Mouse (Mus musculus): ENCODE data around the gene Gabrd.

The Gabrd gene

DNA sequence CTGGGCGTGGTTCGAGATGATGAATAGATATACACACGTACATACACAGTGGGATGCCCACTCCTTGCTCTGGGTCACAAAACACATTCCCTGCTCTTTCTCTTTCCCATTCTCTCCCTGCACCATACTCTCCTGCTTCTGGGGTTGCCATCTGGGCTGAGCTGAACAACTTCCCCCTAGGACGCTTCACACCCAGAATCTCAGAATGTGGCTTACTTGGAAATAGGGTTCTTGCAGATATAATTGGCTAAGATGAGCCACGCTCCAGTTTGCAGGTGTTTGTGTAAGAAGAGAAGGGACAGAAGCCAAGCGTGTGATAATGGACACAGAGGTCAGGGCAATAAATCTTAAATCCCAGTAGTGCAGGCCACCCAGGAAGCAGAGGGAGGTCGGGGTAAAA lies 15.9 kb downstream of the Gabrd start:
- DNase-seq, result no peak

DNA sequence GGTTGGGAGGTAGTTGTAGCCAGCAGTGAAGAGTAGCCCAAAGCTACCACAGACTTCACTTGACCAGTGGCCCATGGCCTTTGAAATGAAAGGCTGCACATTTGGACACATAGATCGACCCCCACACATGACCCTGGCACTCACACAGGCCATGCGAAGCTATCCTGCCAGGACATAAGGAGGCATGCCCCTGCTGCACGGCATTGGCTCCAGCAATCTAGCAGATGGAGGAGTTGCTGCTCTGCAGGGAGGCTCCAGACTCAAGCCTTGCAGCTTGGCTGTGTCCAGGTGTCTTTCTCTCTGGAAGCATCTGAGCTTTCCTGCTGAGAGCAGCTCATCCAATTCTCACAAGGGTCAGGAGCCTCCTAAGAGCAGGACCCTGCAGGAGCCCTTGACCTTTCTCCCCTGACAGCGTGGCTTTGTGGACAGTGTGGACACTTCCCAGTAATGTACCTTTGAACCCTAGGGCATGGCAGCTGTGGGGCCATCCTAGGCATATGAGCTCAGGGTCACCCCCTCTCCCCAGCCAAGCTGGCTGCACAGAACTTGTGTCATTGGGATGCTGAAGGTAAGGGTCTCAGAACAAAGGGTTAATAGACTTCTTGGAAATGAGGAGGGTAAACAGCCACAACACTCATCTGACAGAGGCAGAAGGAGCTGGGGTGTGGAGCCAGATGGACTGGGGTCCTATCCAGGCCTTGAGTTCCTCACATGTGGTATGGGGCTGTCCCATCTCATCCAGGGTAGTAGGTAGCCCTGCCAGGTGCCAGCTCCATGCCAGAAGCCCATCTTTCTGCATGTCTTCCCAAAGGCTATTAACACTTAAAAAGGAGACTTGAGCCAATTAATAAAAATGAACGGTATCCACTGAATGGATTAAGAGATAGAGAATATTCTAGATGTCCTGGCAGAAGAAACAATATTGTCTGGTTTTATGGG lies 25.8 kb downstream of the Gabrd start:
- no peak for DNase-seq

DNA sequence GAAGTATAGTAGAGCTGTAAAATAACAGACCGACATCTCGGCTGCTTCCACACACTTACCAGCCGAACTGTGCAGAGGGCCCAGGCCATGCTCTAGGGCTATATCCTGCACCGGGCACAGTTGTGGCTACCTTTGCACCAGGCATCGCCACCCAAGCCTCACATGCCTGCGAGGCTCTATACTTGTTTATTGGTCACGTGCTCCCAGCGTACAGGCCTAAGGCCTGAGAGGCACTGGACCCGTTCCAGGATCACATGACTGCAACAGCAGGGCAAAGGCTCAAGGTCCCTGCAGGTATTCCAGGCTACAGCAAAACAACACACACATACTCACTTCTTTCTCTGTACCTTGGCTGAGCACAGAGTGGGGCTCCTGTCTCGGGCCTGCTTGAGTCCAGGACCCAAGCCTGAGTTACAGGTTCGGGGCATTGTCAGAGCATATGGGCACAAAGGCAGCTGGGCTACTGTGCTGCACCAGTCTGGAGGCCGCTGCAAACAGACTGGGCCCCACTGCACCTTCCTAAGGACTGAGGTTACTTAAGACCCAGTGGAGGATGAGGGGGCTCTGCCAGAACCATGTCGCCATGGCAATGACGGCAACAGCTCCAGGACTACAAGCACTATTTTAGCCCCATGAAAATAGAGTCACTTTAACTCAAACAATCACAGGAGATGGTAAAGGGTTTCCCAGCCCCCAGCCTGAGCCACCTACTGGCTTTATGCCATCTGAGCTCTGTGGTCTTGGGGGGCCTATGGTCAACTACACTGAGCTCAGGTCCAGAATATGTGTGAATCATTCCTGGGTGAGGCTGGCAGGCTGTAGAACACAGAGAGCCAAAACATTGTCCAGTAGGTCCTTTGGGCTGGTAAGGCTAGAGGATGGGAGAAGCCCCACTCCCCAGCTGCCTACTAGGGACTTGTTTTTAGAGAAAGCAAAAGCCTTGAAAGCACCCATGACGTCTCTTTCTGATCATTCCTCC lies 26.9 kb downstream of the Gabrd start:
- no peak for DNase-seq

DNA sequence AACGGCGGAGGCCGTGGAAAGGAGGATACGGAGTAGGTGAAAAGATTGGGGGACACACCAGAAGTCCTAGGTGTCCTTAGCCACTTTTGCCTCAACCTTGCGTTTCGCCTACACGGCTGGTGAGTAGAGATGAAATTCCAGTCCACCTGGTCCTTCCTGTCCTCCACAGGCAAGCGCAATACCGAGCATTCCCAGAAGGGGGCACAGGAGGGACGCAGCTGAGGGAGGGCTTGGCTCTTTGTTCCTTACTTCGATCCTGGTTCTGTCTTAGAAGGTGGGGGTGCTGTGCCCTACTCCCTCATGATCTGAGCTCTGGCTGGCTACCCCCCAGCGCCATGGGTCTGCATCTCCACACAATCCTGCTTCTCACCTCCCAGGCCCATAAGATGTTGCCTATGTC lies 29.2 kb downstream of the Gabrd start:
- peak; percentile 86 for DNase-seq

DNA sequence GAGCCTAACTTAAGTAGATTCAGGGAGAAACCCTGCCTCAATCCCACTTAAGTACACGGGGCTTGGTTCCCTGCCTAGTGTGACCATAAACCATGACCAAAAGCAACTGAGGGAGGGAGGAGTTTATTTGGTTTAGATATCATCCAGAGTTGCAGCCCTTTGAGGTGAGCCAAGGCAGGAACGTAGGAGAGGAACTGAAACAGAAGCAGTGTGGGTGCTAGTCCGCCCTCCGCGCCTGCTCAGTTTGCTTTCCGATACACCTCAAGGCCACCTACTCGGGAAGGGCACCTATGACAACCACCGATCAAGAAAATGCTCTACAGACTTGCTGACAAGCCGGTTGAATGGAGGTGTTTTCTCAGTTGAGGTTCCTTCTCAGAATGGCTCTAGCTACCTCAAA lies 30.2 kb downstream of the Gabrd start:
- DNase-seq, result no peak

DNA sequence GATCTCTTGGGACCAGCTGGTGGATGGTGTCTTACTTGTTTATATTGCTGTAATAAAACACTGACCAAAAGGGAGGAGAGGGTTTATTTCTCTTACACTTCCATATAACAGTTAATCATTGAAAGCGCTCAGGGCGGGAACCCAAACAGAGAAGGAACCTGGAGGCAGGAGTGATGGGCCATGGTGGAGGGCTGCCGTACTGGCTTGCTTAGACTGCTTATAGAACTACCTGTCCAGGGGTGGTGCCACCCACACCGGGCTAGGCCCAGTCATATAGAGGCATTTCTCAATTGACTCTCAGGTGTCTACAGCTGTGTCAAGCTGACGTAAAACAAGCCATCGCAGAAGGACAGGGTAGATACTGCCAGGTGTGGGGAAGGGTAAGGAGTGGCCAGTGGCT lies 31.1 kb downstream of the Gabrd start:
- no peak for DNase-seq

DNA sequence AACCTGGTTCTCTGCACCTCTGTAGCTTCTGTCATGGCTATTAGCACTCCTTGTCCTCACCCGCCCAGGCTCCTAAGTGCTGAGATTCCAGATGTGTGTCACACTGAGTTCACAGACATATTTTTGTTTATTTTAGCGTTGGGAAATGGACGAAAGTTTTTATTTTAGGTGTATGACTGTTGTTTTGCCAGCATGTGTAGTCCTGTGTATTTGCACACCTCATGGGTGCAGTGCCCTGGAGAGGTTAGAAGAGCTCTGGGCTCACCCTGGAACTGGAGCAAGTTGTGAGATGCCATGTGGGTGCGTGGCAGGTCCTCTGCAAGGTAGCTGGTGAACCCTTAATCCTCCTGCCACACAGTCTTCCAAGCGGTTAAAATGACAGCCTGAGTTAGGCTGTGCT lies 35.5 kb downstream of the Gabrd start:
- DNase-seq, result no peak

DNA sequence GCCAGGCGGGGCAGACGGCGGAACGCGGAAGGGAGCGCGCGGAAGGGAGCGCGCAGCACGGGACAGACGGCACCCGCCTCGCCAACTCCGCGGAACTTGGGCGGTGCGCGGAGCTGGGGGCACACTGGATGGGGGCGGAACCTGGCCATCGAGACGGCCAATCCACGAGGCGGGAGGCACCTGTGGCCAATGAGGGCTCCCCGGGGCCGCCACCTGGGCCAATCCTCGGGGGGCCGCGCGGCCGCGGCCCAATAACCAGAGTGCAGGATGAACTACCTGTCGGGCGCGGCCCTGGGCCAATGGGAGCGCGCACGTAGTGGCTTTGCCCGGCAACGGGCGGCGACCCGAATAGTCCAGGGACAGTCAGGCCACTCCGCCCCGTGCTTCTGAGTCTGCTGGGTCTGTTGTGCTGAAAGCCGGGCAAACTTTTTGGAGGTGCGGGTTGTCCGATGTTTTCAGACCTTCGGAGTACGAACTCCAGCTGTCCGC lies 36.6 kb downstream of the Gabrd start, which contains the start of gene Prkcz:
Gene Prkcz, minus strand, starts transcription at position 59 of the 489 bp plus-strand sequence.
- peak; percentile 28 for DNase-seq

DNA sequence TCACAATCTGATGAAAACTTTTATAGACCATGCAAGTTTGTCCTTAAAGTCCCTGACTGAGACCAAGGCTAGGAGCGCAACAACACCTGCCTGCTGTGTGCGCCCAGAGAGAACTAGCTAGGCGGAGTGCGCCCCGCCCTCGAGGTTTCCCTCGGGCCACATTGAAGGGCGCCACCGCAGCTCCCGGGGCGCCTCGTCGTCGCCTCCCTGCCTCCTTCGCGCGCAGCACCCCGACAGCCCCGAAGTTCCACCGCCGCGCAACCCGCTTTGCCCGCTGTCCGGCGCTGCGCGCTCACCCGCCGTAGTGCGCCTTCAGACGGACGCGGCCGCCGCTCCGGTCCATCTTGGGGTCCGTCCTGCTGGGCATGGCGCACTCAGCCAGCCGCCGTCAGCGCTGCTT lies 37.1 kb downstream of the Gabrd start:
- DNase-seq, result no peak

DNA sequence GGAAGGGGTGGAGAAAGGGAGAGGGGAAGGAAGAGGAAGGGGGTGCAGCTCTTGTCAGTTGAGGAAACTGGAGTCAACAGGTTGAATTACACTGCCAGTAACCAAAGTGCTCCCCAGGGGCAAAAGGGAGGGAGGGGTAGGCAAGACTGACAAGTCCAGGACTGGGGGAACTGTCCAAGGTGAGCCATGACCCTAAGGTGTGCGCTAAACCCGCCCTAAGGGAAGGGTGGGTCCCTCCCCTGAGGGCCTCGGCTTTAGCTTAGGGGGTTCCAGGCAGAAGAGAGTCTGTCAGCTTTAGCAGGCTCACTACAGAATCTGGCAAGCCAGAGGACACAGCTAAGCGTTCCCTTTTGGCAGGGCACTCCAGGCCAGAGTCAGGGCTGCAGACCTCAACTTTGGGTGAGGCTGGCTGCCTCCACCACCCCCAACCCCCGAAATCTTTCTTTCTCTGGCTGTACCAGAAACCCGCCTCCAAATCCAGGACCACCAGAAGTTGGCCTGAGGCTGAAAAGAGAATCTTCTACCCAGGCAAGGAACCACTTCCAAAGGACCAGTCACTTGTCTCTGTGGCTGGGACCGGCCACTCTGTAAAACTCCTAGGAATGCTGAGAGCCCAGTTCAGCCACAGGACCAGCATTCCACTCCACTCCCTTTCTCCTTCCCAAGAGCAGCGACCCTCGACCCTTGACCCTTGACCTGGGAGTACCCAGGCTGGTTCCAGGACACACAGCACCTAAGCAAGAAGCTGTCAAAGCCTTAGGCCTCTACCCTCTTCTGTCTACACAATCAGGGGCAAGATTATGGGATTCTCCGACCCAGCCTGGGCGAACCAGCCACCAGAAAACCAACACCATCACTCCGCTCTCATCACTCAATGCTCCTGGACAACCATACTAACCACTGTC lies 38.1 kb downstream of the Gabrd start:
- DNase-seq, result no peak

DNA sequence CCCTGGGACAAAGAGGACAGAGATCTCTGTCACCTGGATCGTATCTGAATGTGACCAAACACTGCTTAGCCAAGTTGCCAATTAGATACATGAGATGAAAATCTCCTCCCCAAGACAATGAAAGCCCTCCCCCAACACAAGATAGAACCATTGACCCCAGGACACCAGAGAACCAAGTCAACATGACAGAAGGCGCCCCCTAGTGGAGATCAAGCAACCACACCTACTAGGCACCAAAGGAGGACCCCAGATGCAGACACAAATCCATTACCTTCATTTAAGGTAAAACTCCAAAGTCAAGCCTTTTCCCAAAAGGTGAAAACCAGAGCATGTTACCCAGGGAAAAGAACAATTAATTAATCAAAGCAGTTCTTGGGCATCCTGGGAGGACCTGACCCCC lies 40.3 kb downstream of the Gabrd start:
- no peak for DNase-seq

DNA sequence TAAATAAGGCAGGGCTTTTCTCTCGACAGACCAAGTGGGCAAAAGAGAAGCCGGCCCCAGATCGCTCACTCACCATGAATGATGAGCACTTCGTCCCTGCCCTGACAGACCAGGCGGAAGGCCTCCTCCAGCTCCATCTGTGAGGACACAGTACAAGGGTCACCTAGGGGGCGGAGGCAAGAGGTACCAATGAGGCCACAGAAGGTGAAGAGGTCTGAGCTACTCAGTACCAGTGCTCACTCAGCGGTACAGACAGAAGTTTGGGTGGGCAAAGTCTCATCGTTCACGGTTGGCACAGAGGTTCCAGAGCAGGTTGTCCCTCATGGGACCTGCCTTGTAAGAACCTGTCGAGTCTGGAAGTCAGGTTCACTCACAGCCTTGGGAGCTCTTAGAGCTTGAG lies 41.6 kb downstream of the Gabrd start:
- DNase-seq, result no peak

DNA sequence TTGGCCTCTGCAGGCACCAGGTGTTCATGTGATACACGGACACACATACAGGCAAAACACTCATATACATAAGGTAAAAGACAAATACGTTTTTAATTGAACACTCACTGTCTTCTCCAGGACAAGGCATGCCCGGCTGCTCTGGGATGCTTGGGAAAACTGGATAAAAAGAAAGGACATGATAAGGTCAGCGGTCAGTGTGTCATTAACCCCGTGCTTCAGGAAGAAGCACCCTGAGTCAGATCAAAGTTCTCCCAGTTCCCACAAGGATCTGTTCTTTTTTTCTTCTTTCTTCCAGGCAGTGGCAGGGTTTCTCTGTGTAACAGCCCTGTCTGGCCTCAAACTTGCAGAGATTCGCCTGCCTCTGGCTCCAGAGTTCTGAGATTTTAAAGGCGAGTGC lies 43.4 kb downstream of the Gabrd start:
- DNase-seq, result no peak

DNA sequence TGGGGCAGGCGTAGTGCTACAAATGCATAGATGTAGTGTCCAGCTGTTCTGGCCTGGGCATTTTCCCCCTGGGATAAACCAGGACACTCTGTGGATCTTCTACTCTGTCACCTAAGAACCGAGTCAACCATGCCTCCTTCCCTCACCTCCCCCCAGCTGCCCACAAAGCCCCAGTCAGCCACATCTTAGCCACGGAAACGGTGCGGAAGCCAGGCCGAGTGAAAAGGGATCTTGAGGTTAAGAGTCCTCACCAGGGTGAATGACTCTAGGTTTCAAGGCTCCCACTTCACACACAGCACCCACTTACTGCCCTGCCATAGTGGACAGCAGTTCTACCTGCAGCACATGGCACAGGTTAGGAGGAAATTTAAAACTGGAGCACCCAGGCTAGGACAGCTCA lies 43.9 kb downstream of the Gabrd start:
- no peak for DNase-seq

DNA sequence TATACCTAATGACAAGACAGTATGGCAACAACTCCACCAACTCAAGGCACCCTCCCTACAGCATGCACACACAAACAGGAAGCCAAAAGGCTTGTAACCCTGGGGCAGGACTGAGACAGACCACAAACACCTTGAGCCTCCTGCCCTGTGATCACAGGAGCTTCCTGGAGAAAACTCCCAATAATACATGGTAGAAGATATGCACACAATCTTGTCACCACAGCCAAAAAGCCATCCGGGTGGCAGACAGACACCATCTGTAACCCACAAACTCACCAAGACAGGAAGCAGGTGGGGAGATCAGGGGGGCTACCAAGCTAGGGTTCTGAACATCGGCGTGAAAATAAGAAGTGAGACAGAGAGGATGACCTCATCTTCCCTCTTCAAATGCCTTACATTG lies 45.3 kb downstream of the Gabrd start:
- DNase-seq, result no peak

DNA sequence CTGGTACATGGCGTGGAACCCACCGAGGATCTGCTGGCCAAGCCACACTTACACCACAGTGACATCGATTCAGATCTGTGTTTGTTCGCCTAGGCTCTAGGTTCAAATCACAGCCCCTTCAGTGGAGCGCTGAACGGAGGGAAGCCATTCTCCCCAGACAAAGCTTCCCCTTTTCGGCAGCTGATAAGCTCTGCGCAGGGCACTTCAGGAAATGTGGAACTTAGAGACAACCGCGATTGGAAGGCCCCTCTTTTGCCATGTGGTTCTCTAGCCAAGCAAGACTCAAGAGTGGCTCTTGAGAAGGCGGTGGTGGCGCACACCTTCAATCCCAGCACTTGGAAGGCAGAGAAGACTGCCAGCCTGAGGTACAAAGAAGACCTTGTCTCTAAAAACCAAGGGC lies 51.6 kb downstream of the Gabrd start:
- no peak for DNase-seq

DNA sequence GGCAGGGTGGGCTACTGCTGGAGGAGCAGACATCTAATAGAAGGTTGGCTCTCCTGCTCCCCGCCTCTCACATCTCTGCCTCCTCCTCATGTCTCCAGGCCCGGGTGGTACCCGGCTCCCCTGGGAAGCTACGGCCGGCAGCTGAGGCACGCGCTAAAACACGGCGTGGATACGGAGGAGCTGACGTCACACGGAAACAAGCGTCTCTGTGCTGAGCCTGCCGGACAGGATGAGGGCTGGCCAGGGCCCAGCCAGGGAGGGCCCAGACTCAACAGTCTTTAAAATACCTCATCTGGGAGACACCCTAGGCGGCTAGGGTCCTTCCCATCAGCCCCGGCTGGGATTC lies 52.3 kb downstream of the Gabrd start:
- peak; percentile 76 for DNase-seq

DNA sequence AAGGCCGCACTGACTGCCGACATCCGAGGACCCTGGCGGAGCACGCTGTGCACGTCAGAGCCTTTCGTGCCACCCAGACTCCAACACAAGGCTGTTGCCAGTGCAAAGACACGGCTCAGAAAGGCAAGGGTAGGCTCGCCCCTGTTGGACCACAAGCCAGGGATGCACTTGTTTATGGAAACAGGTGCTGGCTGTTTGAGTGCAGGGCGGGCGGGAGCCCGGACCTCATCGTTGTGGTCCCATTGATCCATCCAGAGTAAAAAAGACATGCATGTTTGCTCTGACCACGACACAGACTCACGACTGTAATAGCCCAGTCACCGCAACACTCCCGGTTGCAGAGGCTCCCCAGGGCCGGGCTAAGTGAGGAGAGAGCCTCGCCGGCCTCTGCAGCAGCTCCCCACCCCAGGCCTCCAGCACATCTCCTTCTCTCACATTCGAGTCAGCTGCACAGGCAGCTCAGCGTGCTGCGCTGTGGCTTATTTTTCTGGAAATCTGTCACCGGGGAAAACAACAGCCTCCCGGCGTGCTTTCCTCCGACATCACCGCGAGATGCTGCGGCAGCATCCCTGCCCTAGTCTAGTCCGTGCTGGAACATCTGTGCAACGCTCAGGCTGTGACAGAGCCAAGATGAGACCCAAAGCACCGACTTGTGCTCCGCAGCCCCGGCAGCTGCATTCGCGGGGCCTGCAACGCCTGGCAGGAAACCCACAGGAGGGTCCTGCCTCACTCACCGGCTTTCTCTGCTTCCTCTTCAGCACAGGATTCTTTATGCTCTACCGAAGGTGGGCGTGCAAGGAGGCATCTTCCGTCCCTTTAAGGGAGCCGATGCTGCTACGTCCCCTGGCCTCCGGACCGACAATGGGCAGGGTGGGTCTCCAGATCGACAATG lies 53.0 kb downstream of the Gabrd start:
- peak; percentile 50 for DNase-seq

DNA sequence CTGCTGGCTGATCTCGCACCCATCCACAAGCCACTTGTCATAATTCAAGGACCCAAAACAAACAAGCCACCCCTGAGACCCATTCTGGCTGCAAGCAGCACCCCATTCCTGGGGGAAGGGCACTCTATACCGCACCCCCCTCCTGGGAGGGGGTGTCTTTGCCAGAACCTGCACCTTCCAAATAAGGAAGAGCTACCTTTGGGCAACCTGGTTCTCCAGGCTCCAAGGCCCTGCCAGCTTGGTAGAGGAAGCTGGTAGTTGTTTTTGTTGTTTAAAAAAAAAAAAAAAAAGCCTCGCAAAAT lies 53.7 kb downstream of the Gabrd start:
- peak; percentile 12 for DNase-seq

DNA sequence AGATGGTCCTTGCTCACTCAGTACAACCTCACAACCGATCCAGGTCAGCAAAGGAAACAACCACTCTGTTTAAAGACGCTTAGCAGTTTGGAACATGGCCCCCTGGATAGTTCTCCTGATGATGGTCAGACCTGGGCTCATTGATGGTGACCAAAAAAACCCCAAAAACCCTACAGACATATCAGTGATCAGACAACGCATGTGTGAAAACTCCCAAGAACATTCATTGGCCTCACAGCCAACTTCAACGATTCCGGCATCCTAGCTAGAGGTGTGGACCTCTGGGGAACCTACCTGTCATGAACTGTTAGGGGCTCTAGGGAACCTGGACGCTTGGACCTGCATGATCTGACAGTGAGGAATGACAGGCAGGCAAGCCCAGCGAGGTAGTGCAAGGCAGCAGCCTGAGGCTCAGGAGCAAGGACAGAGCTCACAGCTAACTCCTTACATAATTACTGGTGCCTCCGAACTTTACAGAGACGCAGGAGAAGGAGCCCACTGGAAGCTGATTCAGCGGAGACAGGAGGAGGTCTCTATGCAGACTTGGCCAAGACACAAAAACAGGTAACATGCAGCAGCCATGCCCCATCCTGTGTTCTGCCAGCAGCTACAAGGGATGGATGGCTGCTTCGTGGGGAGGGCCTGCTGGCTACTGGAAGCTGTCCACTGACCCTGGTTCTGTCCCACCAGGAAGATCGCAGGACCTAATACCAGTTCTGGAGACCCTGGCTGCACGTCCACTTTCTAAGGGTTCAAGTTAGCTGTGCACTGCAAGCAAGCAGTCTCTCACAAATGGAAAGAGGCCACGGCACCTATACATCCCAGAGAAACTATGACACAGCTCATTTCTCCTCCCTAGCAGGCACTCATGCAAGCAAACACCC lies 54.3 kb downstream of the Gabrd start:
- peak; percentile 16 for DNase-seq
